Mouse (Mus musculus): ENCODE results near the gene Dlx2.

The Dlx2 gene

DNA sequence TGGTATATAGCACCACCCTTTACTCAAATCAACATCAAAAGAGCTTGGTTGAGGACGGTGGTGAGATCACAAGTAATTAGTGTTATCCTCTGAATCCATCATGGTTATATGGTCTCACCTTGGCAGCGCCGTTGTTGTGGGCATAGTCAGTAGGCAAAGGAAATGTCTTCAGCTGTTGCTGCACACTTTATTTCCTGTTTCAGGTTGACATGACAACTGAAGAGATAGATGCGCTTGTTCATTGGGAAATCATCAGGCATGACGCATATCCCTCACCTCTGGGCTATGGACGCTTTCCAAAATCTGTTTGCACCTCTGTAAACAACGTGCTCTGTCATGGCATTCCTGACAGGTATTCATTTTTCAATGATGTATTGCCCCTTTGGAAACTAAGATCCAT is 35.3 kb downstream of the Dlx2 start:
- DNase-seq (ENCODE audit: low spot score), result no peak

DNA sequence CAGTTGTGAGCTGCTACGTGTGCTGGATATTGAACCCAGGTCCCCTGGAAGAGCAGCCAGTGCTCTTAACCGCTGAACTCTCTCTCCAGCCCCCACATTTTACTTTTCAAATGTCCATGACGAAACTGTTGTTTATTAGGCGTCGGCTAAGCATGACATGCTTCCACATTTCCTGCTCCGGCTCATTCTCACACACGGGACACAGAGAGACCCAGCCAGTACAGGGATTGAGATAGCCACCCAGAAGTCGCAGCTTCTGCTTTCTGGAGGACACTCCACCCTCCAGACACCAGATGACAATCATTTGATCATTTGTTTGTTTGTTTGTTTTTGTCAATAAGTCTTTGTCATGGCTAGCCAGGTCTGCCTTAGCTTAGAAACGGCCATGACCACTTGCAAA is 41.7 kb downstream of the Dlx2 start:
- DNase-seq (ENCODE audit: low spot score), result no peak

DNA sequence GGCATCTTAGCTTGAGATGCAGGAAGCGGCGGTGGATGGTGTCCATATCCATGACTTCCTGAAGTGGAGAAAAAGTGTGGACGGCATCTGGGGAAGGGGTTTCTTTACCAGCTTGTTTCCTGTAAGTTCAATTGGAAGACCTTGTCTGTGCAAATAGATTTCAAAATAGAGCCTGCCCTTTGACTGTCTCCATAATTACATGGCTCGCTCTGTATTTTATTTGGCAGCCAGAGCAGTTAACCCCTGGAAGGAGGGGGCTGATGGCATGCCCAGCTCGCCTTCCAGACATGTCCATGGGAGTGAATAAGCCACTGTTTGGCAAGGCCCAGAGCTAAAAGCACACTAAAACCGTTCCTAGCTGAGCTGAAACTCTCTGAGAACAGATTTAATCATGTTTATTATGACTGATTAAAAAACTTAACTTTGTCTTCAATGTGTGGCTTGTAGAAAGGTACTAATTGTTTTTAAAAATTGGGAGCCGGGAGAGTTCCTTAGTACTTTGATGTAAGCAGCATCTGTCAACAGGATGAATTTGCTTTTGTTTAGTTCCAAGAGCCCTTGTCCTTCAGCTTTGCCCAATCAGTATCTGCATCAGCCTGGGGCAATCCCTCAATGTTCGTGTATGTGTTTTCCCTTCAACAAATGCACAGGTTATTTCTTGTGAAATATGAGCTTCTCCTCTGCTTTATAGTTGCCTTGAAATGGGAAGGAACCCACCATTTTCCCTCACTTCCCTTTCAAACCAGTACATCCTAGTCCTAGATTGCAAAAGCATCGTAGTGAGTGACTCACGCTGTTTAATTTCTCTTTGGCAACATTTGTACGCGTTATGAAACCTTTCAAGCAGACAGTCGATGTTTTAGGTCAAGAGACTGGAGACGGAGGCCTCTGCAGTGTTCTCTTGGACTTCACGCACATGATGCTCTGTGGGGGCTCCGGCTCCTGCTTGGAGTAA is 47.0 kb downstream of the Dlx2 start:
- no peak for DNase-seq (ENCODE audit: low spot score)

DNA sequence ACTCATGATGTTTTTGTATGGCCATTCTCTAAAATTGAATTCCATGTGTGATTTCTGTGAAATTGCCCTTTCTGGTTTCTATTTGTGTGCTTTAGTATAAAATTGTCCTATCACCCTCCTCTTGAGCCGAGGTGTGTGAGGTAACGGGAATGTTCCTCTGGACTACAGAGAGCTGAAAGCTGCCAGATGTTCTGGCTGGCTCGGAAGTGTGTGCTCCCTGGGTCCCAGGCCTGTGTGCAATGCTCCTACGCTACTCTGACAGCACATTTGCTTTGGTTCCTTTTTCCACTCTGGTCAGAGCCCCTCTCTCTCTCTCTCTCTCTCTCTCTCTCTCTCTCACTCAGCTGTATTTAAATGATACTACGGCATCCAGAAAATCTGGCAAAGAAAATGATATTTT is 49.4 kb downstream of the Dlx2 start:
- no peak for DNase-seq (ENCODE audit: low spot score)

DNA sequence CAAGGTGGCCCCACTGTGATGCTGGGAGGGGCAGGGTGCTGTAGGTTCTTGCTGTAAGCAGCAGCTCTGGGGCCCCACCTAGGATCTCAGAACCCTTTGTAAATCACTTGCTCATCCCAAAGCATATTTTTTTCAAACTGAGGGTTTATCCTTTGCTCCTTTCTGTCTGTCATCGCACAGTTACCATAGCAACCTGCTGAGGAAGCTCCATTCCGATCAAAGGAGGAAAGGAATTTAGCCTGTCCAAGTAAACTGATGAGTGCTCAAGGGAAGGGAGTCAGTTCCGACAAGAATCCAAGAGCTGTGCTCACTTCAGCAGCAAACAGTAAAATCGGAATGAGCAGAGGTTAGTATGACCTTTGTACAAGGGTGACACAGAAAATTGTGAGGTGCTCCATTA is 51.6 kb downstream of the Dlx2 start:
- no peak for DNase-seq (ENCODE audit: low spot score)

DNA sequence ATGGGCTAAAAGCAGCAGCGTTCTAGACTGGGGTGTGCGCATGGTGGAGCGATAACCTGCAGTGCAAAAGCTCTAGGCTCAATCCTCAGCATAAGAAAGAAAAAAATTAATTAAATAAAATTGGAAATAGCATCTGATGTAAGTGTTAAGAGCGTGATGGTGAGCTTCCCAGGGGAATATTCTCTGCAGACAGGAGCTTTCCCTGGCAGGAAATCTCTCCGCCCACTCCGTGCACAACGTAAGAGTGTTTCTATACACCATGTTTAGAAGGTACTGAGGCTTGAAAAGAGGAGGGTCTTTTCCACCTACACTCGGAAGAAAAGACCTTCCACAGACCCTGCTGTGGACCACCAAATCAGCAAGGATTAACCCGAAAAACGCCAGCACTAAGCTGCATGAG is 52.1 kb downstream of the Dlx2 start:
- no peak for DNase-seq (ENCODE audit: low spot score)
